Mouse (Mus musculus): ENCODE results near the gene Sgo2a. TPM values are rescaled to one million over a fixed set of nuclear protein-coding genes. Genes with fewer than 3 reads are reported as not detected.

Gene Sgo2a
- polyA plus RNA-seq, 1 experiment from 2014 or later = 13.8 TPM

Other genes starting within 250 kb of the Sgo2a start
- 160 and 181 TPM in 2 replicates for gene Spats2l, start 221.8 kb upstream of the Sgo2a start, polyA plus RNA-seq (2014; fragmentation: Nextera tagmentation; extraction: Ambion mirVana)
- 15.6 and 19.2 TPM in 2 replicates for gene Kctd18, start 23.0 kb downstream of the Sgo2a start, polyA plus RNA-seq (2014; fragmentation: Nextera tagmentation; extraction: Ambion mirVana)
- 0.70 and 0.89 TPM in 2 replicates for gene Aox1, start 34.0 kb downstream of the Sgo2a start, polyA plus RNA-seq (2014; fragmentation: Nextera tagmentation; extraction: Ambion mirVana)
- gene Aox3, start 117.2 kb downstream of the Sgo2a start, polyA plus RNA-seq (2014; fragmentation: Nextera tagmentation; extraction: Ambion mirVana) = 1.8 and 2.6 TPM in 2 replicates
- 3.9 and 6.6 TPM in 2 replicates for gene Aox4, start 214.4 kb downstream of the Sgo2a start, polyA plus RNA-seq (2014; fragmentation: Nextera tagmentation; extraction: Ambion mirVana)